Mouse (Mus musculus): Measurements from ENCODE around the gene Anpep. TPM values are rescaled to one million over a fixed set of nuclear protein-coding genes. Genes with fewer than 3 reads are reported as not detected.

The Anpep gene
- polyA plus RNA-seq (2016; fragmentation: Nextera tagmentation; extraction: Ambion mirVana) = 6.8 and 8.3 TPM in 2 replicates

- H3K4me3 ChIP-seq = no peak within 1 kb of the TSS
- H3K9me3 ChIP-seq = no peaks in the 10 kb centered on the region
- peaks cover 28% of the 10 kb centered on the region for H3K4me1 ChIP-seq
- H3K27me3 ChIP-seq (ENCODE audit: insufficient read depth, poor library complexity, severe bottlenecking) = 0 out of 2 replicates have a peak, but pooled peaks cover 6% of the 10 kb centered on the region
- DNase-seq (ENCODE audit: low spot score) = no peak
- H3K27ac ChIP-seq = no peak within 1 kb of the TSS
- H3K36me3 ChIP-seq = no peaks in the 10 kb centered on the region
- WGBS = 64% methylated on average over 9 of the region's 9 CpGs
These were observed at the start of gene Anpep for GRCm38 (mm10) chr7:79860811-79861210. TSS of gene Anpep (minus strand) at chr7:79861059.

DNA sequence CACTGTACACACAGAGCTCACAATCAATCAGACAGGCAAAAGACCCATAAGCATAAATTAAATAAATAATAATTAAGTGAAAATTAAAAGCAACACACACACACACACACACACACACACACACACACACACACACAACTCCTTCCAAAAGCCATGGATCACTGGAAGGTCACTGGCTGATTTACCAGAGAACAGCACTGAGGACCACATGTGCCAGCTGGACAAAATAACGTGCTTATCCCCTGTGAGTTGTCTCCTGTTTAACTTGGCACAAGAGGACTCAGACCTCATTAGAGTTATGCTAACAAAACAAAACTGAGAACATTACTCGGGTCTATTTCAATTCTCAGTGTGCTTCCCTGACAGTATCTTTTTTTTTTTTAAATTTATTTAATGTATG is 46.5 kb upstream of the Anpep start:
- 82% methylated on average over 2 of the region's 2 CpGs for WGBS
- Histone ChIP-seq H3K9me3 (no peaks in the 10 kb centered on the region), H3K36me3 (peaks cover 54% of the 10 kb centered on the region)

GRCm38 (mm10) chr7:79906914-79907313 is 46.1 kb upstream of the Anpep start:
- Histone ChIP-seq H3K27me3 (ENCODE audit: insufficient read depth, poor library complexity, severe bottlenecking) (no peaks in the 10 kb centered on the region), H3K9me3 (no peaks in the 10 kb centered on the region), H3K4me3 (no peak overlapping the region), H3K4me1 (peaks cover 5% of the 10 kb centered on the region; the same call in 1 of the 2 replicates), H3K27ac (no peak overlapping the region), H3K36me3 (peaks cover 58% of the 10 kb centered on the region)
- DNase-seq (ENCODE audit: low spot score) = no peak
- 90% methylated on average over 3 of the region's 3 CpGs for WGBS

More for the DNA sequence above, 46.5 kb upstream of the Anpep start:
- H3K27me3 ChIP-seq (ENCODE audit: insufficient read depth, poor library complexity, severe bottlenecking) = no peaks in the 10 kb centered on the region
- H3K27ac ChIP-seq = no peak overlapping the region
- DNase-seq (ENCODE audit: low spot score) = no peak
- peaks cover 5% of the 10 kb centered on the region; the same call in 1 of the 2 replicates for H3K4me1 ChIP-seq
- no peak overlapping the region for H3K4me3 ChIP-seq

DNA sequence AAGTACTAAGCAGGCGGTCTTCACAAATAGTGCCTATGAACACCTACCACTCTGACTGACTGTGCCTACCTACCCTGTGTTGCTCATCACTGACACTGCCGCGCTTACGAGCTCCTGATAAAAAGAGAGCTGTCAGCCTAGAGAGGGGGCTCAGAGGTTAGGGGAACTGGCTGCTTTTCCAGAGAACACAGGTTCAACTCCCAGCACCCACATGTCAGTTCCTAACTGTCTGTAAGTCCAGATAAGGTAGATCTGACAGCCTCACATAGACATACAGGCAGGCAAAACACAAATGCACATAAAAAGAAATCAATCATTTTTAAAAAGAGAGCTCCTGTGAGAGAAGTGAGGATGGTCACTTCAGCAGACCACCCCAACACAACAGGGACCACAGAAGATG is 44.3 kb upstream of the Anpep start:
- WGBS = 86% methylated on average over 4 of the region's 4 CpGs
- no peak for DNase-seq (ENCODE audit: low spot score)
- no peak overlapping the region for H3K27ac ChIP-seq
- H3K4me1 ChIP-seq = peaks cover 5% of the 10 kb centered on the region; the same call in 1 of the 2 replicates
- H3K36me3 ChIP-seq = peaks cover 67% of the 10 kb centered on the region
- H3K9me3 ChIP-seq = no peaks in the 10 kb centered on the region
- H3K4me3 ChIP-seq = no peak overlapping the region
- H3K27me3 ChIP-seq (ENCODE audit: insufficient read depth, poor library complexity, severe bottlenecking) = no peaks in the 10 kb centered on the region

GRCm38 (mm10) chr7:79903160-79903792 is 42.4 kb upstream of the Anpep start:
- no peak for DNase-seq (ENCODE audit: low spot score)
- Histone ChIP-seq H3K4me3 (no peak overlapping the region), H3K27me3 (ENCODE audit: insufficient read depth, poor library complexity, severe bottlenecking) (no peaks in the 10 kb centered on the region), H3K4me1 (peaks cover 5% of the 10 kb centered on the region; the same call in 1 of the 2 replicates), H3K27ac (no peak overlapping the region; the same call in 1 of the 2 replicates), H3K36me3 (peaks cover 66% of the 10 kb centered on the region), H3K9me3 (no peaks in the 10 kb centered on the region)
- WGBS = 70% methylated on average over 8 of the region's 8 CpGs

- WGBS = 94% methylated on average over 6 of the region's 6 CpGs
These were observed 39.9 kb upstream of the Anpep start for GRCm38 (mm10) chr7:79900753-79901152.

GRCm38 (mm10) chr7:79895225-79895624 is 34.4 kb upstream of the Anpep start:
- H3K36me3 ChIP-seq = peaks cover 30% of the 10 kb centered on the region; the same call in 1 of the 2 replicates
- no peak overlapping the region for H3K27ac ChIP-seq
- peaks cover 24% of the 10 kb centered on the region; the same call in 1 of the 2 replicates for H3K4me1 ChIP-seq
- no peaks in the 10 kb centered on the region for H3K27me3 ChIP-seq (ENCODE audit: insufficient read depth, poor library complexity, severe bottlenecking)
- H3K9me3 ChIP-seq = no peaks in the 10 kb centered on the region
- no peak overlapping the region for H3K4me3 ChIP-seq
- WGBS = 71% methylated on average over 3 of the region's 3 CpGs
- no peak for DNase-seq (ENCODE audit: low spot score)

More at GRCm38 (mm10) chr7:79900753-79901152, 39.9 kb upstream of the Anpep start:
- Histone ChIP-seq H3K27ac (no peak overlapping the region), H3K9me3 (no peaks in the 10 kb centered on the region), H3K4me1 (peaks cover 5% of the 10 kb centered on the region; the same call in 1 of the 2 replicates), H3K36me3 (peaks cover 54% of the 10 kb centered on the region), H3K27me3 (ENCODE audit: insufficient read depth, poor library complexity, severe bottlenecking) (no peaks in the 10 kb centered on the region), H3K4me3 (no peak overlapping the region)
- DNase-seq (ENCODE audit: low spot score) = no peak

- DNase-seq (ENCODE audit: low spot score) = no peak
- H3K9me3 ChIP-seq = no peaks in the 10 kb centered on the region
- no peak overlapping the region for H3K27ac ChIP-seq
- H3K36me3 ChIP-seq = peaks cover 27% of the 10 kb centered on the region; the same call in 1 of the 2 replicates
- no peaks in the 10 kb centered on the region for H3K27me3 ChIP-seq (ENCODE audit: insufficient read depth, poor library complexity, severe bottlenecking)
- peaks cover 26% of the 10 kb centered on the region; the same call in 1 of the 2 replicates for H3K4me1 ChIP-seq
- H3K4me3 ChIP-seq = no peak overlapping the region
- WGBS = 90% methylated on average over 1 of the region's 1 CpGs
These were observed 33.9 kb upstream of the Anpep start for GRCm38 (mm10) chr7:79894790-79895189.

- no peak overlapping the region for H3K4me3 ChIP-seq
- H3K36me3 ChIP-seq = peaks cover 16% of the 10 kb centered on the region
- DNase-seq (ENCODE audit: low spot score) = no peak
- H3K27me3 ChIP-seq (ENCODE audit: insufficient read depth, poor library complexity, severe bottlenecking) = no peaks in the 10 kb centered on the region
- H3K9me3 ChIP-seq = no peaks in the 10 kb centered on the region
- peaks cover 26% of the 10 kb centered on the region; the same call in 1 of the 2 replicates for H3K4me1 ChIP-seq
- no peak overlapping the region for H3K27ac ChIP-seq
- 74% methylated on average over 6 of the region's 6 CpGs for WGBS
These were observed 31.9 kb upstream of the Anpep start for GRCm38 (mm10) chr7:79892576-79893428.

- no peaks in the 10 kb centered on the region for H3K27me3 ChIP-seq (ENCODE audit: insufficient read depth, poor library complexity, severe bottlenecking)
- H3K4me3 ChIP-seq = no peak overlapping the region
- WGBS = 76% methylated on average over 15 of the region's 15 CpGs
- peaks cover 13% of the 10 kb centered on the region for H3K36me3 ChIP-seq
- peaks cover 29% of the 10 kb centered on the region; the same call in 1 of the 2 replicates for H3K4me1 ChIP-seq
- H3K27ac ChIP-seq = peak overlapping the region; percentile 29; the same call in 1 of the 2 replicates
- no peak for DNase-seq (ENCODE audit: low spot score)
- H3K9me3 ChIP-seq = no peaks in the 10 kb centered on the region
These were observed 29.8 kb upstream of the Anpep start for GRCm38 (mm10) chr7:79890436-79891221.

- Histone ChIP-seq H3K9me3 (no peaks in the 10 kb centered on the region), H3K27ac (no peak overlapping the region), H3K4me3 (no peak overlapping the region), H3K36me3 (peaks cover 17% of the 10 kb centered on the region), H3K27me3 (ENCODE audit: insufficient read depth, poor library complexity, severe bottlenecking) (no peaks in the 10 kb centered on the region), H3K4me1 (peaks cover 29% of the 10 kb centered on the region; the same call in 1 of the 2 replicates)
- no peak for DNase-seq (ENCODE audit: low spot score)
- WGBS = 83% methylated on average over 9 of the region's 9 CpGs
These were observed 27.7 kb upstream of the Anpep start for GRCm38 (mm10) chr7:79888603-79889002.

DNA sequence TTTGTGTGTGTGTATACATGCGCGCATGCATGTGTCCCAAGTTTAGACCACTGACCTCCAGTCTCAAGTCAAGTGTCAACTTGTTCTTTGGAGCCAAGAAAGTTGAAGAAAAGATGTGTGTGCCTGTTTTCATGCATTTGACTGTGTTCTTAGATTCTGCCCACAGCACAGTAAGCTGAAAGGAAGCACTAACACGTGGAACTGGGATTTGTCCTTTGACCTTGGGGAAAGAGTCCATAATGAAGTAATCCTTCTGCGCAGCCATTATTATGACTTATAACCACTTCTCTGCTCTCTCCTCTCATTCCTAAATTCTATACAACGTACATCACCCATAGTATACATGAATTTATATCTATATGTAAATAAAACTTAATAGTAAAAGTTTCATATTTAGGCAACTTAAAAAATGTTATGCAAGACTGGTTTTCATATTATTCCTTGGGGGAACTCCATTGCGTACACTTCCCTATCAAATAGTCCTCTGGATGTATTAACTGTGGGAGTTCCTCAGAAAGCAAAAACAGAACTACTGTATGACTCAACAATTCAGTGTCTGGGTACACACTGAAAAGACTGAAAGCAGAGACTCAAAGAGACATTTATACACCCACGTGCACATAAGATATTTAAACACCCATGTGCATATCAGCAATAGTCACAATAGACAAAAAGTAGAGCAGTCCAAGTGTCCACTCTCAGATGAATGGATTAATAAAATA is 22.9 kb upstream of the Anpep start:
- no peak overlapping the region for H3K27ac ChIP-seq
- H3K4me1 ChIP-seq = peaks cover 9% of the 10 kb centered on the region
- no peak overlapping the region for H3K4me3 ChIP-seq
- DNase-seq (ENCODE audit: low spot score) = no peak
- 91% methylated on average over 7 of the region's 7 CpGs for WGBS
- H3K9me3 ChIP-seq = no peaks in the 10 kb centered on the region
- no peaks in the 10 kb centered on the region for H3K27me3 ChIP-seq (ENCODE audit: insufficient read depth, poor library complexity, severe bottlenecking)
- H3K36me3 ChIP-seq = peaks cover 46% of the 10 kb centered on the region

Data from heart, embryonic 10.5 days (tissue).